Mouse (Mus musculus): ENCODE data around the gene Gm49358. TPM values are rescaled to one million over a fixed set of nuclear protein-coding genes. Genes with fewer than 3 reads are reported as not detected.

Gm49358 gene
- not detected in 2 replicates for polyA plus RNA-seq (2012; ENCODE audit: insufficient read depth, low replicate concordance)

- Histone ChIP-seq H3K36me3 (replicated peaks; ENCODE audit: low read length) (no peaks in the 10 kb centered on the region), H3K9me3 (peaks cover 8% of the 10 kb centered on the region), H3K27me3 (replicated peaks) (peaks cover 19% of the 10 kb centered on the region), H3K4me3 (replicated peaks) (no peak within 1 kb of the TSS), H3K4me1 (peaks cover 18% of the 10 kb centered on the region)
- TF ChIP-seq FLI1 (IDR thresholded peaks at IDR 0.05; ENCODE audit: low read length) (no peak), GATA1 (IDR thresholded peaks at IDR 0.05; ENCODE audit: borderline replicate concordance, low read length) (no peak)
Observed at GRCm38 (mm10) chr10:86763672-86764071, at the start of gene Gm49358. TSS of gene Gm49358 (plus strand) at chr10:86763972.

- Histone ChIP-seq H3K27me3 (replicated peaks) (peaks cover 3% of the 10 kb centered on the region), H3K4me3 (replicated peaks) (peak overlapping the region; percentile 91), H3K9me3 (no peaks in the 10 kb centered on the region), H3K4me1 (peaks cover 36% of the 10 kb centered on the region), H3K36me3 (replicated peaks; ENCODE audit: low read length) (no peaks in the 10 kb centered on the region)
- no peak for TF ChIP-seq FLI1 (IDR thresholded peaks at IDR 0.05; ENCODE audit: low read length)
- TF ChIP-seq GATA1 (IDR thresholded peaks at IDR 0.05; ENCODE audit: borderline replicate concordance, low read length), result no peak
Observed at GRCm38 (mm10) chr10:86727548-86727980, 36.2 kb upstream of the Gm49358 start.

GRCm38 (mm10) chr10:86728176-86728575 is 35.6 kb upstream of the Gm49358 start:
- Histone ChIP-seq H3K36me3 (replicated peaks; ENCODE audit: low read length) (no peaks in the 10 kb centered on the region), H3K4me1 (peaks cover 36% of the 10 kb centered on the region), H3K4me3 (replicated peaks) (peak overlapping the region; percentile 91), H3K27me3 (replicated peaks) (peaks cover 6% of the 10 kb centered on the region), H3K9me3 (no peaks in the 10 kb centered on the region)
- TF ChIP-seq FLI1 (IDR thresholded peaks at IDR 0.05; ENCODE audit: low read length), result no peak
- no peak for TF ChIP-seq GATA1 (IDR thresholded peaks at IDR 0.05; ENCODE audit: borderline replicate concordance, low read length)

GRCm38 (mm10) chr10:86730823-86731499 is 32.8 kb upstream of the Gm49358 start:
- TF ChIP-seq FLI1 (IDR thresholded peaks at IDR 0.05; ENCODE audit: low read length) (no peak), GATA1 (IDR thresholded peaks at IDR 0.05; ENCODE audit: borderline replicate concordance, low read length) (no peak)
- Histone ChIP-seq H3K9me3 (no peaks in the 10 kb centered on the region), H3K4me1 (peaks cover 37% of the 10 kb centered on the region), H3K4me3 (replicated peaks) (peak overlapping the region; percentile 92), H3K36me3 (replicated peaks; ENCODE audit: low read length) (no peaks in the 10 kb centered on the region), H3K27me3 (replicated peaks) (peaks cover 11% of the 10 kb centered on the region)

- Histone ChIP-seq H3K4me3 (replicated peaks) (peak overlapping the region; percentile 92), H3K9me3 (no peaks in the 10 kb centered on the region), H3K27me3 (replicated peaks) (peaks cover 11% of the 10 kb centered on the region), H3K36me3 (replicated peaks; ENCODE audit: low read length) (no peaks in the 10 kb centered on the region), H3K4me1 (peaks cover 35% of the 10 kb centered on the region)
- no peak for TF ChIP-seq FLI1 (IDR thresholded peaks at IDR 0.05; ENCODE audit: low read length)
- no peak for TF ChIP-seq GATA1 (IDR thresholded peaks at IDR 0.05; ENCODE audit: borderline replicate concordance, low read length)
Observed at GRCm38 (mm10) chr10:86731500-86731863, 32.3 kb upstream of the Gm49358 start.

GRCm38 (mm10) chr10:86735036-86735435 is 28.7 kb upstream of the Gm49358 start:
- TF ChIP-seq FLI1 (IDR thresholded peaks at IDR 0.05; ENCODE audit: low read length) (no peak), GATA1 (IDR thresholded peaks at IDR 0.05; ENCODE audit: borderline replicate concordance, low read length) (no peak)
- Histone ChIP-seq H3K9me3 (no peaks in the 10 kb centered on the region), H3K4me3 (replicated peaks) (no peak overlapping the region), H3K4me1 (peaks cover 11% of the 10 kb centered on the region), H3K27me3 (replicated peaks) (peaks cover 11% of the 10 kb centered on the region), H3K36me3 (replicated peaks; ENCODE audit: low read length) (no peaks in the 10 kb centered on the region)

GRCm38 (mm10) chr10:86742918-86743317 is 20.9 kb upstream of the Gm49358 start:
- Histone ChIP-seq H3K27me3 (replicated peaks) (no peaks in the 10 kb centered on the region), H3K36me3 (replicated peaks; ENCODE audit: low read length) (no peaks in the 10 kb centered on the region), H3K4me1 (peaks cover 49% of the 10 kb centered on the region), H3K9me3 (no peaks in the 10 kb centered on the region), H3K4me3 (replicated peaks) (peak overlapping the region; percentile 7)
- TF ChIP-seq GATA1 (IDR thresholded peaks at IDR 0.05; ENCODE audit: borderline replicate concordance, low read length), result no peak
- TF ChIP-seq FLI1 (IDR thresholded peaks at IDR 0.05; ENCODE audit: low read length), result no peak

GRCm38 (mm10) chr10:86744306-86744705 is 19.5 kb upstream of the Gm49358 start:
- no peak overlapping the region for H3K4me3 ChIP-seq (replicated peaks)
- peaks cover 54% of the 10 kb centered on the region for H3K4me1 ChIP-seq
- no peaks in the 10 kb centered on the region for H3K36me3 ChIP-seq (replicated peaks; ENCODE audit: low read length)
- no peak for TF ChIP-seq FLI1 (IDR thresholded peaks at IDR 0.05; ENCODE audit: low read length)
- no peak for TF ChIP-seq GATA1 (IDR thresholded peaks at IDR 0.05; ENCODE audit: borderline replicate concordance, low read length)
- H3K27me3 ChIP-seq (replicated peaks), result no peaks in the 10 kb centered on the region
- no peaks in the 10 kb centered on the region for H3K9me3 ChIP-seq

- TF ChIP-seq FLI1 (IDR thresholded peaks at IDR 0.05; ENCODE audit: low read length), result no peak
- TF ChIP-seq GATA1 (IDR thresholded peaks at IDR 0.05; ENCODE audit: borderline replicate concordance, low read length), result no peak
- Histone ChIP-seq H3K9me3 (no peaks in the 10 kb centered on the region), H3K4me1 (peaks cover 13% of the 10 kb centered on the region), H3K36me3 (replicated peaks; ENCODE audit: low read length) (no peaks in the 10 kb centered on the region), H3K4me3 (replicated peaks) (no peak overlapping the region), H3K27me3 (replicated peaks) (peaks cover 15% of the 10 kb centered on the region)
Observed at GRCm38 (mm10) chr10:86755816-86756502, 7.8 kb upstream of the Gm49358 start.

GRCm38 (mm10) chr10:86757724-86758123 is 6.0 kb upstream of the Gm49358 start:
- H3K4me3 ChIP-seq (replicated peaks), result no peak overlapping the region
- H3K9me3 ChIP-seq, result peaks cover 3% of the 10 kb centered on the region
- TF ChIP-seq GATA1 (IDR thresholded peaks at IDR 0.05; ENCODE audit: borderline replicate concordance, low read length) (no peak), FLI1 (IDR thresholded peaks at IDR 0.05; ENCODE audit: low read length) (no peak)
- H3K4me1 ChIP-seq, result peaks cover 22% of the 10 kb centered on the region
- no peaks in the 10 kb centered on the region for H3K36me3 ChIP-seq (replicated peaks; ENCODE audit: low read length)
- peaks cover 19% of the 10 kb centered on the region for H3K27me3 ChIP-seq (replicated peaks)

Data from megakaryocyte, embryonic 14.5 days (primary cell).